Mouse (Mus musculus): ENCODE results near the gene E430018J23Rik. TPM values are rescaled to one million over a fixed set of nuclear protein-coding genes. Genes with fewer than 3 reads are reported as not detected.

E430018J23Rik gene
- polyA plus RNA-seq, 1 experiment from 2014 or later: 4.9 TPM

DNA sequence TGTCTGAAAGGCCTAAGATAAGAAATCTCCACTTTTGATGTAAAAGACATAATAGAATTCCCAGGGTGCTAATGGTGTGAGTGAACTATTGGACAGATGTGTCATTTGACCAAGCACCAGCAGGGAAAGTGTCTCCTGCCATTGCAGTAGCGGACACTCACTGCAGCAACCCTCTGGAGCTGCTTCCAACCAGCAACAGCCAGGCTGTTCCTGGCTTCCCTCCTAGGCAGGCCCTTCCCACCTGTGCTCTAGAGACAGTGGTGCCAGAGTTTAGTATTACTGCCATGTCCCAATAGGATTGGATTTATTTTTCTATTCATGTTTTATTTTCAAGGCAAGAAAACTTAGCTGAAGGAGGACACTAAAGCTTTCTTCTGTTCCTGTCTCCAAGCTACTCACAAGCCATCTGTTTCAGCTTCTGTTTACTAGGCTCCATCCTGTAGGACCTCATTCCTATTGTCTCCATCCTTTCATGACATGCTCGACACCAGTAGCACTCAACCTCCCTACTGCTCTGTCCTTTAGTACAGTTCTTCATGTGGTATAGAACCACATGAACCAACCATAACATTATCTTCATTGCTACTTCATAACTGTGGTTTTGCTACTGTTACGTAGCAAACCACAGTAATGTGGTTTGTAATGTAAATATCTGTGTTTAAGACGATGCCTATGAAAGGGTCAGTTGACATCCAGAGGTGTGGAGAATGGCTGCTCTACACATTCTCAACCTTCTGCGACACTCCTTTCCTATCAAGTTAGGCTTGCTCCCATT lies 42.0 kb downstream of the E430018J23Rik start:
- no peak overlapping the region for H3K9ac ChIP-seq (ENCODE audit: low read depth, low read length)
- WGBS (ENCODE audit: insufficient replicate concordance): 79% methylated on average over 5 of the region's 5 CpGs
- no peak overlapping the region for H3K27ac ChIP-seq (ENCODE audit: low read depth, low read length)
- H3K36me3 ChIP-seq (ENCODE audit: control insufficient read depth, insufficient read depth, low read length): no peaks in the 10 kb centered on the region
- H3K9me3 ChIP-seq (replicated peaks; ENCODE audit: control insufficient read depth, low read length): no peaks in the 10 kb centered on the region
- no peaks in the 10 kb centered on the region for H3K4me1 ChIP-seq (ENCODE audit: control insufficient read depth, insufficient read depth, low read length)
- no peak for ATAC-seq (replicated peaks; ENCODE audit: insufficient number of reproducible peaks, low FRiP score, low TSS enrichment)
- no peak overlapping the region for H3K4me2 ChIP-seq
- no peak overlapping the region for H3K4me3 ChIP-seq (ENCODE audit: low read depth, low read length)
- no peaks in the 10 kb centered on the region; the same call in 1 of the 2 replicates for H3K27me3 ChIP-seq (ENCODE audit: control insufficient read depth, insufficient read depth, low read length)

DNA sequence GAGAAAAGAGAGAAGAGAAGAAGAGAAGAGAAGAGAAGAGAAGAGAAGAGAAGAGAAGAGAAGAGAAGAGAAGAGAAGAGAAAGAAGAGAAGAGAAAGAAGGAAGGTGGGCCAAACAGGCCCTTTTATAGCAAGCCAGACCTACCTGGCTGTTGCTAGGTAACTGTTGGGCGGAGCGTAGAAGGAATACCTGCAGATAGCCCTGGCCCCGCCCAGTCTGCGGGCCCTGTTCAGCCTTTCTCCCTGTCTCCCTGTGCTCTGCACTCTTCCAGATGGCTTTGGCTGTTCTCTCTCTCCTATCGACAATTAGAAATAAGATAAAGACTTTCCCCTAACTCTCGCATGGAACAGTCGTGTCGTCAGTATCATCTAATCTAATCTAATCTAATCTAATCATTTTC lies 46.8 kb downstream of the E430018J23Rik start:
- peak overlapping the region; percentile 89 for H3K4me2 ChIP-seq
- H3K9ac ChIP-seq (ENCODE audit: low read depth, low read length): peak overlapping the region; percentile 97
- H3K27ac ChIP-seq (ENCODE audit: low read depth, low read length): peak overlapping the region; percentile 97
- no peak for ATAC-seq (replicated peaks; ENCODE audit: insufficient number of reproducible peaks, low FRiP score, low TSS enrichment)
- H3K36me3 ChIP-seq (ENCODE audit: control insufficient read depth, insufficient read depth, low read length): peaks cover 12% of the 10 kb centered on the region
- H3K4me1 ChIP-seq (ENCODE audit: control insufficient read depth, insufficient read depth, low read length): peaks cover 14% of the 10 kb centered on the region
- no peaks in the 10 kb centered on the region for H3K27me3 ChIP-seq (ENCODE audit: control insufficient read depth, insufficient read depth, low read length)
- H3K4me3 ChIP-seq (ENCODE audit: low read depth, low read length): peak overlapping the region; percentile 92
- WGBS (ENCODE audit: insufficient replicate concordance): 9% methylated on average over 8 of the region's 8 CpGs
- H3K9me3 ChIP-seq (replicated peaks; ENCODE audit: control insufficient read depth, low read length): no peaks in the 10 kb centered on the region

DNA sequence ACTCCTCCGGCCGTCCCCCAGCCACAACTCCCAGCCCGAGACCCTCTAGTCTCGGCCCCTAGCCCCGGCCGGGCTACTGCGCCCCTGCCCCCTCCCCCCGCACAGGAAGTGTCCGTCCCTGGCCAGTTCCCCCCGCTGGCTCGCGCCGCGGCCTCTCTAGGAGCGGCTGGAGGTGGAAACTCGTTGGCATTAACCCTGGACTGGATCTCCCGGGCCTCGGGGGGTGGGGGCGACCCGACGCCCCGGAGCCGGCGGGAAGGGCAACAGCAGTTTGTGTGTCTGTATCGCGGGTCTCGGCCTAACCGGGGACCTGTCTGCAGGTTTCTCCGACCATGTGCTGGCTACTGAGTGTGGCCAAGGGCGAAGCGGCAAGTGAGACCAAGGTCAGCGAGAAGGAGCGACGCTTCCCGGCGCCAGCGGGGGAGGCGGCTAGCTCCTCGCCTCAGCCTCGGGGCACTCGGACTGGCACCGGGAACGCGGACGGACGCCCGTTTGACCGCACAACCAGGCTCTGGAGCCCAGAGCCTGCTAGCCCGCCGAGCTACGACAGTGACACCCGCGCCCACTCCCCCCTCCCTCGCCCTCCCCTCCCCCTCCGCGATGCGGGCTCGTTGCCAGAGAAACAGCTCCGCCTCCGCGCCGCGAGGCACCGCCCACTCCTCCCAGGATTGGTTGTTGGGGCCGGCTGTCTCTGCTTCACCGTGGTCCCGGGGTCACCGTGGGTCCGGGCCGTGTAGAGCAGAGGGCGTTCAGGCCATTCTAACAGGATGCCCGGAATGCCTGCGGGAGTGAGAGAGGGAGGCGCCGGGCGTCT lies 47.7 kb downstream of the E430018J23Rik start, which contains the start of gene Zfp768:
Gene Zfp768 (minus strand): TSS at position 78 of the 814 bp plus-strand sequence.
- H3K36me3 ChIP-seq (ENCODE audit: control insufficient read depth, insufficient read depth, low read length): peaks cover 12% of the 10 kb centered on the region
- H3K9me3 ChIP-seq (replicated peaks; ENCODE audit: control insufficient read depth, low read length): no peaks in the 10 kb centered on the region
- H3K4me1 ChIP-seq (ENCODE audit: control insufficient read depth, insufficient read depth, low read length): peaks cover 14% of the 10 kb centered on the region
- ATAC-seq (replicated peaks; ENCODE audit: insufficient number of reproducible peaks, low FRiP score, low TSS enrichment): peak; percentile 88
- WGBS (ENCODE audit: insufficient replicate concordance): under 1% methylated on average over 68 of the region's 76 CpGs
- H3K4me3 ChIP-seq (ENCODE audit: low read depth, low read length): peak within 1 kb of the TSS; percentile 92
- peak within 1 kb of the TSS; percentile 89 for H3K4me2 ChIP-seq
- peak within 1 kb of the TSS; percentile 97 for H3K27ac ChIP-seq (ENCODE audit: low read depth, low read length)
- H3K27me3 ChIP-seq (ENCODE audit: control insufficient read depth, insufficient read depth, low read length): no peaks in the 10 kb centered on the region
- peak within 1 kb of the TSS; percentile 97 for H3K9ac ChIP-seq (ENCODE audit: low read depth, low read length)

DNA sequence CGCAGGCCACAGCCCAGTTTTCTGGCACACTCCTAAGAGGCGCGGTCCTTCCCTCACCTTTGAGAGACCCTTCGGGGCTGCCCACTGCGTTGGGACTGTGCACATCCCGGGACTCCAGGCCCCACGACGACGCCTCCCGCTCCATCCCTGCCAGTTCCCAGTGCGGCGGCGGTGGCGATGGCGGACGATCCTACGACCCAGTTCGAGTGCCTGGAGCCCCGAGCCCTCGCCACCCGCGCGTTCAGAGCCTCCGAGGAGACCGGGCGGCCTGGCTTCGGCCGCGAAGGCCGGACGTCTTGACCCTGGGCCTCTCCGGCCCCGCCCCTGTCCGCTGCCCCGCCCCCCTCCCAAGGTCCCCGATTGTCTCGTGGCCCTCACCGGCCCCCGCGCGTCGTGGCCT lies 48.3 kb downstream of the E430018J23Rik start:
- peak overlapping the region; percentile 92 for H3K4me3 ChIP-seq (ENCODE audit: low read depth, low read length)
- no peaks in the 10 kb centered on the region for H3K9me3 ChIP-seq (replicated peaks; ENCODE audit: control insufficient read depth, low read length)
- H3K9ac ChIP-seq (ENCODE audit: low read depth, low read length): peak overlapping the region; percentile 97
- peaks cover 14% of the 10 kb centered on the region for H3K4me1 ChIP-seq (ENCODE audit: control insufficient read depth, insufficient read depth, low read length)
- under 1% methylated on average over 42 of the region's 42 CpGs for WGBS (ENCODE audit: insufficient replicate concordance)
- peak overlapping the region; percentile 89 for H3K4me2 ChIP-seq
- no peaks in the 10 kb centered on the region for H3K27me3 ChIP-seq (ENCODE audit: control insufficient read depth, insufficient read depth, low read length)
- peaks cover 12% of the 10 kb centered on the region for H3K36me3 ChIP-seq (ENCODE audit: control insufficient read depth, insufficient read depth, low read length)
- H3K27ac ChIP-seq (ENCODE audit: low read depth, low read length): peak overlapping the region; percentile 97
- peak; percentile 64 for ATAC-seq (replicated peaks; ENCODE audit: insufficient number of reproducible peaks, low FRiP score, low TSS enrichment)

DNA sequence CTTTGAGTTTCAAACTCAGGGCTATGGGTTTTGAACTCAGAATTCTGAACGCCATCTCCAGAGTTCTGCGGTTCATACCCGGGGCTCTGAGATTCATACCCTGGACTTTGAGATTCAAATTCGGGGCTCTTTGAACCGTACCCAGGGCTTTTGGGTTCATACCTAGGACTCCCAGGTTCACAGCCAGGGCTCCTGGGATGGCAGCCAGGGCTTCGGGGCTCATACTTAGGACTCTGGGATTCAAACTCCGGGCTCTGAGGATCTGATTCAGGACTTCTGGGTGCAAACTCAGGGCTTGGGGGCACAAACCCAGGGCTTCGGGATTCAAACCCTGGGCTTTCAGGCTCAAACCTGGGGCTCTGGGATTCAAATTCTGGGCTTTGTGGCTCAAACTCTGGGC lies 49.1 kb downstream of the E430018J23Rik start:
- peak overlapping the region; percentile 97 for H3K9ac ChIP-seq (ENCODE audit: low read depth, low read length)
- no peaks in the 10 kb centered on the region for H3K27me3 ChIP-seq (ENCODE audit: control insufficient read depth, insufficient read depth, low read length)
- ATAC-seq (replicated peaks; ENCODE audit: insufficient number of reproducible peaks, low FRiP score, low TSS enrichment): no peak
- H3K9me3 ChIP-seq (replicated peaks; ENCODE audit: control insufficient read depth, low read length): no peaks in the 10 kb centered on the region
- H3K4me3 ChIP-seq (ENCODE audit: low read depth, low read length): peak overlapping the region; percentile 92
- no peak overlapping the region for H3K27ac ChIP-seq (ENCODE audit: low read depth, low read length)
- WGBS (ENCODE audit: insufficient replicate concordance): 88% methylated on average over 8 of the region's 8 CpGs
- peaks cover 14% of the 10 kb centered on the region for H3K4me1 ChIP-seq (ENCODE audit: control insufficient read depth, insufficient read depth, low read length)
- peak overlapping the region; percentile 89 for H3K4me2 ChIP-seq
- peaks cover 12% of the 10 kb centered on the region for H3K36me3 ChIP-seq (ENCODE audit: control insufficient read depth, insufficient read depth, low read length)

DNA sequence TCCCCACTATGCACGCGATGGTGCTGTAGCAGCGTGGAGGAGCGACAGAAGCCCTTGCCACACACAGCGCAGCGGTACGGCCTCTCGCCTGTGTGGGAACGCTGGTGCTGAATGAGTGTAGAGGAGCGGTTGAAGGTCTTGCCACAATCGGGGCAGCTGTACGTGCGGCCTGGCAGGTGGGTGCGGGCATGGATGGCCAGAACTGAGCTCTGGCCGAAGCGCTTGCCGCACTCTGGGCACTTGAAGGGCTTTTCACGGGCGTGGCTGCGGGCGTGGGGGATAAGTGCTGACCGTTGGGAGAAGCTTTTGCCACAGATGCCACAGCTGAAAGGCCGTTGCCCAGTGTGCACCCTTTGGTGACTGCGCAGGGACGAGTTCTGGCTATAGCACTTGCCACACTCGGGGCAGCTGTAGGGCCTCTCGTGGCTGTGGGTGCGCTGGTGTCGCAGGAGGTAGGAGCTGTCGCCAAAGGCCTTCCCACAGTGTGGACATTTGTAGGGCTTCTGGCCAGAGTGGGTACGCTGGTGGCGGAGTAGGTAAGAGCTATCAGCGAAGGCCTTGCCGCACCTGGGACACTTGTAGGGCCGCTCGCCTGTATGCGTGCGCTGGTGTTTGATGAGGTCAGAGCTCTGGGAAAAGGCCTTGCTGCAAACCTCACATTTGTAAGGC lies 49.9 kb downstream of the E430018J23Rik start:
- H3K27ac ChIP-seq (ENCODE audit: low read depth, low read length): no peak overlapping the region
- no peaks in the 10 kb centered on the region for H3K27me3 ChIP-seq (ENCODE audit: control insufficient read depth, insufficient read depth, low read length)
- 0 out of 2 replicates have a peak overlapping the region, but pooled peaks have one; percentile 11 for H3K4me2 ChIP-seq
- H3K9me3 ChIP-seq (replicated peaks; ENCODE audit: control insufficient read depth, low read length): no peaks in the 10 kb centered on the region
- 92% methylated on average over 38 of the region's 38 CpGs for WGBS (ENCODE audit: insufficient replicate concordance)
- H3K4me1 ChIP-seq (ENCODE audit: control insufficient read depth, insufficient read depth, low read length): peaks cover 14% of the 10 kb centered on the region
- ATAC-seq (replicated peaks; ENCODE audit: insufficient number of reproducible peaks, low FRiP score, low TSS enrichment): no peak
- 0 out of 2 replicates have a peak overlapping the region, but pooled peaks have one; percentile 34 for H3K9ac ChIP-seq (ENCODE audit: low read depth, low read length)
- H3K4me3 ChIP-seq (ENCODE audit: low read depth, low read length): no peak overlapping the region; the same call in 1 of the 2 replicates
- peaks cover 12% of the 10 kb centered on the region for H3K36me3 ChIP-seq (ENCODE audit: control insufficient read depth, insufficient read depth, low read length)

DNA sequence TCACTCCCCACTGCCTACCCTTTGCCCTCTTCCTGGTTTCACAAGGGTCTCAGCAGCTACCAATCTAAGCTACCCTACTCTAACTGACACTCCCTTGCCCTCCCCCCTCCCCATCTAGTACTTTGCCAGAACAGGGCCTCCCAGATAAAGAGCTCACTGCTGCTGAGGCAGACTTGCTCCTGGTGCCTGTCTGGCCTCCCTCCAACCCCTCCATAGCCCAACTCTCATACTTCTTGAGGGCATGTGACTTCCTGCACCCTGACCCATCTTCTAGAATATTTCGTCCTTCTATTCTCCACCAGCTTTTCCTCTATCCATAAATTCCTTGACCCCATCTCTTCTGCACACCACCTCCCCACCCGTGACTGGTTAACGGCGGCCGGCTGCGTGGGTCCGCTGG lies 50.5 kb downstream of the E430018J23Rik start:
- Histone ChIP-seq H3K9ac (ENCODE audit: low read depth, low read length) (0 out of 2 replicates have a peak overlapping the region, but pooled peaks have one; percentile 34), H3K4me3 (ENCODE audit: low read depth, low read length) (no peak overlapping the region)
- 91% methylated on average over 7 of the region's 7 CpGs for WGBS (ENCODE audit: insufficient replicate concordance)

DNA sequence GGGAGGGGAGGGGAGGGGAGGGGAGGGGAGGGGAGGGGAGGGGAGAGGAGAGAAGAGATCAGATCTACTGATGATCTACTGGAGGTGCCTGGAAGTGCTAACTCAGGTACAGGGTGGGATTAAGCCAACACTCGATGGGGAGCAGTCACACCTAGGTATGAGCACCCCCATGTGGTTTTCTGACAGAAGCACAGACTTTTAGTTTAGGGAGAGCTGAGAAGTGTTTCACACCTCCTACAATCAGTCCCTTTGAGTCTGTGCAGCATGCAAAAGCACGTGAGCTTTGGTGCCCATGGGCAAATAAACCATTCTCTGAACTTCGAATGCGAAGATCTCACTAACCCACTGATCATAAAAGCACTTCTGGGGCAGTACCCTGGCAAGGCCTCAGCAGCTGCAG lies 51.1 kb downstream of the E430018J23Rik start:
- no peaks in the 10 kb centered on the region for H3K27me3 ChIP-seq (ENCODE audit: control insufficient read depth, insufficient read depth, low read length)

More for the DNA sequence above, 50.5 kb downstream of the E430018J23Rik start:
- Histone ChIP-seq H3K27me3 (ENCODE audit: control insufficient read depth, insufficient read depth, low read length) (no peaks in the 10 kb centered on the region), H3K4me2 (0 out of 2 replicates have a peak overlapping the region, but pooled peaks have one; percentile 11), H3K36me3 (ENCODE audit: control insufficient read depth, insufficient read depth, low read length) (peaks cover 12% of the 10 kb centered on the region), H3K27ac (ENCODE audit: low read depth, low read length) (no peak overlapping the region), H3K4me1 (ENCODE audit: control insufficient read depth, insufficient read depth, low read length) (peaks cover 14% of the 10 kb centered on the region), H3K9me3 (replicated peaks; ENCODE audit: control insufficient read depth, low read length) (no peaks in the 10 kb centered on the region)
- no peak for ATAC-seq (replicated peaks; ENCODE audit: insufficient number of reproducible peaks, low FRiP score, low TSS enrichment)

More for the DNA sequence above, 51.1 kb downstream of the E430018J23Rik start:
- H3K4me1 ChIP-seq (ENCODE audit: control insufficient read depth, insufficient read depth, low read length): peaks cover 14% of the 10 kb centered on the region
- no peak overlapping the region for H3K27ac ChIP-seq (ENCODE audit: low read depth, low read length)
- H3K4me2 ChIP-seq: no peak overlapping the region
- no peaks in the 10 kb centered on the region for H3K9me3 ChIP-seq (replicated peaks; ENCODE audit: control insufficient read depth, low read length)
- no peak overlapping the region for H3K9ac ChIP-seq (ENCODE audit: low read depth, low read length)
- no peak overlapping the region for H3K4me3 ChIP-seq (ENCODE audit: low read depth, low read length)
- 50% methylated on average over 4 of the region's 4 CpGs for WGBS (ENCODE audit: insufficient replicate concordance)
- no peak for ATAC-seq (replicated peaks; ENCODE audit: insufficient number of reproducible peaks, low FRiP score, low TSS enrichment)
- peaks cover 12% of the 10 kb centered on the region for H3K36me3 ChIP-seq (ENCODE audit: control insufficient read depth, insufficient read depth, low read length)
